Mouse (Mus musculus): ENCODE data around the gene Gnat3. TPM values are rescaled to one million over a fixed set of nuclear protein-coding genes. Genes with fewer than 3 reads are reported as not detected.
A peak's percentile ranks its signal among the peaks of the same experiment; 100 is the strongest.
"Not testable (repeated sequence)": the region's sequence is repeated elsewhere in the genome, so short reads cannot be mapped to it uniquely, and the experiment has no call there.

Gene Gnat3
- total RNA-seq (2021), result under 1 TPM in 1 of 2 experiments, not detected in 1; 0.16 TPM
- long read RNA-seq, experiment 1, result 0 reads
- long read RNA-seq, experiment 2, result 0 reads

DNA sequence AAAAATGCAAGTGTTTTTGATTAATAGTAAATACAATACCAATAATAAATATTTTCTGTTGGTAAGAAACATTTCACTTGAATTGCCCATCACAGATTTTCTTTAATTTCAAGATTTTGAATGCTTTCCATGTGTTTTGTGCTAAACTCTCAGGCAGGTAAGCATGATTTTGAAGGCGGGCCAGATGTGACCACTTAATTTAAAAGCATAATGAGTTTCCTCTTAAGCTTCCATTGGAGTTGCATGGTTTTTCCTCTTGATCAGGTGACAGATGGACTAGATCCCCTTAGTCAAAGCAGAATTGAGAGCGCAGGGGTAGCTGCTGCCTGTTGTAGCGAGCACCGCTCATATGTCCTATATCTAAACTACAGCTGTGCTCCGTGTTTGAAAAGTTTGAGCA, at the start of gene Gnat3:
Gene Gnat3 (plus strand): TSS at position 301 of the 400 bp plus-strand sequence.
- DNase-seq, result no peak

DNA sequence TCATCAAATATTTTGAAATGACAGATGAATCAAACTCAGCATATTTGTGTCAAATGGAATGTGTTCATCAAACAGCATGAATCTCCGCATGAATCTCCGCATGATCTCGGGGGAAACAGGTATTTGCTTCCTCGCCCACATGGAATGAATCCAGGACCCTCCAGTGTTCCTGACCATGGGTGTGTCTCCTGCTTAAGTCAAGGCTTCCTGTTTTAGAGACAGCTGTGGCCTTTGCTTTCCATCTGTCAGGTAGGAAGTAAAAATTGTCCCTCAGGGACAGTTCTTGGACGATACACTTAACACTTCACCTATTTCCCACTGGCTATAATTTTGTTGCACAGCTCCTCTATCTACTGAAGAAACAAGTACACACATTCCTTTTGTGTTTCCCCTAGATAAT, 43.4 kb upstream of the Gnat3 start:
- no peak for DNase-seq

DNA sequence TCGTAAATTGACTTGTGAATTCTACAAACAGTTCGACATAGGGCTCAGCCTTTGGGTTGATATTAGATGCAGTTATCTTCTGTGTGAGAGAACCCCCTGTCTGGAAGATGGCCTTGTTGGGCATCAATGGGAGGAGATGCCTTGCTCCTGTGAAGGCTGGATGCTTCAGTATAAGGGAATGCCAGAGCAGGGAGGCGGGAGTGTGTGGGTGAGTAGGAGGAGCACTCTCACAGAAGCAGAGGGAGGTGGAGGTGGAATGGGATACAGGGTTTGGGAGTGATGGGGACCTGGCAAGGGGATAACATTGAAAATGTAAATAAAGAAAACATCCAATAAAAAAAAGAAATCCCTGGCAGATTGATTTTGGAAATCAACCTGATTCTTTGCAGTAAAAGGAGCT, 38.7 kb upstream of the Gnat3 start:
- DNase-seq, result no peak

DNA sequence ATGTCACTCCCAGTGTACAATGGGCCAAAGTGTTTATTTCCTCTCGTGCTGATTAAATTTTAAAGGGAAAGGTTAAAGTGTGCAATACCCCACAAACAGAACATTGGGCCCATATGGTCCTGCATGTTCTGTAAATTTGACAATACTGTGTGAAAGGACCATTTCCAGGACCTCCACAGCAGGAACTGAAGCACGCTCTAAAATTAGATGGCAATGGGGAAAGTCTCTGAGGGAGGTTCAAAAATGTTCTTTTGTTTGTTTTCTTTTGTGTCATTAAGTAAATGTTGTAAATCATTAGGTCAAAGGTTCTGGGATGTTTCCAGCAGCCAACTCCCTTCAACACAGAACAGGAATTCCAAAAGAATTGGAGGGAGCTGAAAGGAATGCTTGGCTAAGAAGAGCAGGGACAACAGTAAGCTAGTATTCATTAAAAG, 38.2 kb upstream of the Gnat3 start:
- no peak for DNase-seq

DNA sequence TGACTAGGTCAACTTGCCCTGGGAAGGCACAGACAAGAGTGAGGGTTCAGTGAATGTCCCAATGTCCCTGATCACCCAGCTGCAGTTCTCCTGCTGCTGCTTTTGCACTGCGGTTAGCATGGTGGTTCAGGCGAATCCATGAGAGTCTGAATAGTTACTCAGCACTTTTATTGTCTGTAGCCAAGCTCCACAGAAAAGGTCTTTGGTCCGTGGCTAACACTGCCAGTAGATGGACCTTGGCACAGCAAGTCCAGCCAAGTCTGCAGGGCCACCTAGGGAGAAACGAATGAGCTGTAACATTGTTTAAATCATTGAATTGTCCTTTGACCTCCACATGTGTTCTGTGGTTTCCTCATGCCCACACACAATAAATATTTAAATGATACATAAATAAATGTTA, 33.9 kb upstream of the Gnat3 start:
- DNase-seq, result no peak

DNA sequence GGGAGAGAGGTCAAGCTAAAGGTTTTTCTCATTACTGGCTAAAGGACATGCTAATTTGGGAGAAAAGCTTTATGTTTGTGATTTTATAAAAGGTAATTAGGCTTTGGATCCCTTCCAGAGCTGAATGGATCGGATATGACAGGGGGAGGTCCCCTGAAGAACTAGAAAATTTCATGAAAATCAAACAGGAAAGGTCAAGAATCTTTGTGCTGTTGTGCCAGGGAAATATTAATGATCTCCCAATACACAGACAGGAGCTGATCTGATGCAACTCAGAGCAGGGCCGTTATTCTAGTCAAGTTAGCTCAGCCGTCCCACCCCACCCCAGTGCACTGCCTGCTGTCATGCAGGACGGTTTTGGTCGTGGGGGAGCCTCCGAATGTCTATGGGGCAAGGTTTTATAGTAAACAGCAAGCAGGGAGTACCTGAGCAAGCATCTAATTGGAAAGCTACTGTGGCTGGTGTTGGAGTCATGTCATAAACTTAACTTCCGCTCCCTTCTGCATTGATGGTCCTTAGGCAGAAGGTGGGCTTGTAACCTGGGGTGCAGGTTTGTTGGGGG, 33.3 kb upstream of the Gnat3 start:
- no peak for DNase-seq

DNA sequence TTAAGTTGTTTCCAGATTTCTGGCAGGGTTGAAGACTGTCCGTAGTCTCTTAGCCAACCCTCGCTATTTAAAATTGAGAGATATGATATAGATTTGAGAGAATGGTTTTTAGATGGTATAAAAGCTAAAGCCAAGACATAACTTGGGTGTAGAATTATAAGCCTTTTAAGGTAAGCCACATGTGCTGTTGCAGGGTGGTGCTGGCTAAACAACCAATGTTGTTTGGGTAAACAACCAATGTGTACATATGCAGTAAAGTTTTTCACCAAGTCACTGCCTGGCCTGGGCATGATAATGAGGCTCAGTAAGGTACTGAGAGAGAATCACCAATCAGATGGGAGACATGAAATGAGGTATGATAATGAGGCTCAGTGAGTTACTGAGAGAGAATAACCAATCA, 30.8 kb upstream of the Gnat3 start:
- DNase-seq, result not testable (repeated sequence)

DNA sequence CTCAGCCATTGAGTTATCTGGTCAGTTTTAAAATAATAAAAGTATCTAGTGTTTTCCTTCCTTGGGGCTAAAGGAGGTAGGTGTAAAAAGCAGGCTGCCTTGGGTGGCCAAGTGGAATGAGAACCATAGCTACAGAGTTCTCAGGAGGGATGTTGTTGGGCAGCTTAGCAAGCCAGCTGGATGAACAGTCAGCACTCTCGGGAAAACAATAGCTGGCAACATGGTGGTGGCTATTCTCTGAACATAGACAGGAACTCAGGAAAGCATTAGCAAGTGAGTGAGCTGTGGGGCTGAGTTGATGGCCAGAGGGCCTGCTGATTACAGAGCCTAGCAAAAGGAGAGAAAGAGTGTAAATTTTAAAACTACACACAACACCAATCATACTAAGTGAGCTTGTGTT, 27.8 kb upstream of the Gnat3 start:
- DNase-seq, result no peak

DNA sequence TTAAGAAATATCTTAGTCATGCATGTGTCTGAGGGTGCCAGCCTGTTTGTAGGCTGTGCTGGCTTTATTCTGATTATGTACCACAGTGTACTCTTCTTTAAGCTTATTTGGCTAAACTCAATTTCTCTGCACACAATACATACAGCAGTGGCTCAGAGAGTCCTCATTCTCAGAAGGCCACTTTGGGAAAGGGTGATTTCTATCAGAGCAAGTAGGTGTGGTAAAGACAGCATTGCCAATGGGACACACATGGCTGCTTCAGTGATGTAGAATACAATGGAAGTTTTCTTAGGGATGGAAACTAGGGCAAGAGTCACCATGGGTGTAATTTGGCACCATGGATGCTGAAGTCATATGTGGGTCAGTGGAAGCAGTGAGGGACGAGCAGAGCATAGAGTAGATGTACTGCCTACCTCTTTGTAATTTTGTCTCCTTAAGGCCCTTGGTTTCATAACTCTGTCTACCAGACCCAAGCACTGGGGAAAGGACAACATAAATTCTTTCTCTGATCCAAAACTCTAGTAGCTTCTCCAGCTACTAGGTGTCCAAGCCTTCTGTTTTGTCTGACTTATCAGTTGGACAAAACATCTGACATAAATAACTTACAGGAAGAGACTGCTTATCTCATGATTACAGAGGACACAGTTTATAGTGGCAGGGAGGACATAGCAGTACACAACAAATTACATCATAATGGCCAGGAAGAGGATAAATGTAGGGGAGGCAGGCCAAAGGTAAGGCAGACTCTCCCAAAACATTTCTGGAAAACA, 24.0 kb upstream of the Gnat3 start:
- DNase-seq, result no peak

DNA sequence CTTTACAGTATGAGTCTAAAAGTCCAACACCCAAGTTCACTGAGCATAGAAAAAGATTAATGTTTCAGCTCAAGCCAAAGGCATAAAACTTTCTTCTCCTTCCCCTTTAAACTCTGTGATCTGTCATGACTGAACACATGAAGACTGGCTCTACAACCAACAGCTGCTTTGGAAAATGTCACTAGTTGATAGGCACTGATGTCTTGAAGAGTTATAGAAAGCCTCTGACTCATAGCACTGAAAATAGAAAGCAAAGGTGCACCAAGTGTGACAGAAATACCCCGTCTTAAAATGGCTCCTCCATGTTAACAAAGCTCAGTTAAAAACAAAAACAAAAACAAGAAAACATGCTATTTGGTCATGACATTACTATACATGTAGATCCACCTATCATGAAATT, 5.9 kb upstream of the Gnat3 start:
- DNase-seq, result no peak

DNA sequence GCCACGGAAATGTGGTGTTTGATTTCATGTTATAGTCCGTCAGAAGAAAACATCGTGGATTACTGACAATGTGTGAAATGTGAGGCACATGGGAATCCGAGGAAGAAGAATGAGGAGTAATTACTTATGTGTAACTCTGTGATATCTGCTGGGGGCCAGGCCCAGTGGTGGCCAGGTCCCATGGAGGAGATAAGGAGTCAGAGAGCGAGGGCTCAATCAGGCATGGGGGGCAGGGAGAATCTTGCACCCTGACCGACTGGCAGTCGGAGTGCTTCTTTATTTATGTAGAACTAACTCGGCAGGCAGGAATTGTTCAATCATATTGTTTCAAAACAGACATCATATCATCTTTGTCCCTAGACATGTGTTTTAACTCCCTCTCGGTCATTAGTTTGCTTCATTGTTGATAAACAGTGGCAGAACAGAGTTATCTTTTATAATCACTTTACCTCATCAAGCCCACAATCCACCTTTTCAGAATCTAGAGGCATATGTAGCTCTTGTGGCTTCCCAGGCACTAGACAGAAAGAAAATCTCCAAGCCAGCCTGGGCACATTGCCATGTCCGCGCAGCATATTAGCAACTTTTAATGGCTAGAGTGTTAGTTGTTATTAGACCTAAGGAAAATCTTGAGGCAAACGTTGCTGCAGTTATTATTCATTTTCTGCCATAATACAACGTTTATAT, 7.5 kb downstream of the Gnat3 start:
- DNase-seq, result no peak

DNA sequence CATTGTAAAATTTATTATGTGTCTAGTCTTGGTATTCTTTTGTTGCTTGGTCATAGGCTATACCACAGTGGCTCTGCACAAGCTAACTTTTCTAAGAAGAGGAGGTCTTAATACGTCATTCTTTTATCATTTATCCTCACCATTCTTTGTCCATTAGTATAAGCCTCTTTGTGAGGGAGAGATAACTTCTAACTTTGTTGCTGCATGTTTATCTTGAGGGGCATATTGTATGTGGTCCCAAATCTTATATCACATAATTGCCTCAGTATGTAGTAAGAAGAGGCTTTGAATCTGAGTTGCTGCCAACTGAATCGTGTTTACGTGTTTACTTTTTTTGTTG, 8.0 kb downstream of the Gnat3 start:
- DNase-seq, result no peak

DNA sequence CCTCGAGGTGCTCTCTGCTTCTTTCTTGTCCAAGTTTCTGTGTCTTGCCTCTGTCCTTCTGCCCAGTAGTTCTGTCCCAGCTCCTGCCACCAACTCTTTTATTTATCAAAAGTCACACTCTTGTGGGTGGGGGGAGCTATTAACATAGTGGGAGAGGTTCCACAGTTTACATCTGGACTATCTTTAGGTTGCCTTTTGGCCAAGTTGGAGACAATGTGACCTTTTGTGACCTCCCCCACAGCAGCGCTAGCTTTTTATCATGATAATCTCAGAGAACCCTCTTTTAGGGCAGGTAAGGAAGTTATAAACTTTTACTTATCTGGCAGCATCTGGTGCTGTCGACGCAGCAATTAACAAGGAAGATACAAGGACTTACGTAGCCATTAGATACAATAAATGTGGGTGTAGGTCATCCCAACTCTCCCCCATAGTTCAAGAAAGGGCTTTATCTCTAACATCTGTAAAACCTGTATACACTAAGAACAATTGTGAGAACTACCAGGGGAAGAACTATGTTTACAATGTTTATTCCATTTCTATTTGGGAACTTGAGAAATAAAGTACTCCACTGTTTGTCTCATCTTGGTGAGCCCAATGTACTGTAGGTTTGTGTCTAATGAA, 18.3 kb downstream of the Gnat3 start:
- DNase-seq, result no peak

DNA sequence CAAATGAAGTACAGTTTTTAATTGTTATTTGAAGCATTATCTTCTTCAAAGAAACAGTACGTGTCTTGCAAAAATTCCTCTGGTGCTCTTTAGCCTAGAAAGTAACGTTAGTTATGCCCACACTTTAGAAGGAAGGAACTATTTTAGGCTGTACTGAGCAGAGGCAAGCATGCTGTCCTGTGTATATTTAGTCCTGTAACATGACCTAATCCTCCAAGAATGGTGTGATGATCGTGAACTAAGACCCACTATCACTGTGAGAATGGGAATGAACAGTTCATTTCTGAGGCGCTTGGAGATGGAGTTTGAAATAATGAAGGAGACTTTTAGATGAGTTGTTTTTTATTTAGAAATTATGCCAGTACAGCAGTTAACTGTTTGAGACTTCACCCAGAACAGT, 20.4 kb downstream of the Gnat3 start:
- no peak for DNase-seq

DNA sequence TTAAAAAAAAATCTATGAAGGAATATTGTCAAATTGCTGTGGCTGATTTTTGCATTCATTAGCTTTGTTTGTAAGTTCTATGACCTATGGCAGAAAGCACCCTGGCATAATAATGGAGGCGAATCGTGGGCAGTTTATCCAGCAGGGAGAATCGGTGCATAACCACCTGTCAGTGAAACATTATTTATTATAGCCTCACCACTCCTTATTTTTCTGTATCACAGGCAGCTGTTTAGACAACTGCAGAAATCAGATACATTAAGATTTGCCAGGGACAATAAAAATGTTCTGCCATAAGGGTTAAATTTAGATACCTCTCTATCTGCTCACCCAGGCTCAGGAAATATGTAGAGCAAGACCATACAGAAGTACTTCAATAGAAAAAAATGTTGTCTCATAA, 22.2 kb downstream of the Gnat3 start:
- DNase-seq, result no peak

DNA sequence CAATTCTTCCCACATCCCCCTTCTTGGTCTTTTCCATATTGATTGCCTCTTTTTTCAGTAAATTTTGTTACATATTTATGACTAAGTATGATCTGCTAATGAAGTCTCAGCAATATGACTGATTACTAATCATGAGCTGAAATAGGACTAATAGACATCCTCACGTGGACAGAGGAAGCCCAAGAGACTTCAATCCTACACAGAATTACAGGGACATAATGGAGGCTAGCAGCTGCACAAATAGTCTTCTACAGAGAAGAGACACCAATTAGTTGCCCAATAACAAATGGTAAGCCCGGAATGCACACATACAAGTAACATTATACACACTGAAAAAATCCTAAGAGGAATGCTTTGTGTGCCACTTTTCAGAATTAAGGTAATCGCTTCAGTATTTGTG, 24.3 kb downstream of the Gnat3 start:
- DNase-seq, result no peak

DNA sequence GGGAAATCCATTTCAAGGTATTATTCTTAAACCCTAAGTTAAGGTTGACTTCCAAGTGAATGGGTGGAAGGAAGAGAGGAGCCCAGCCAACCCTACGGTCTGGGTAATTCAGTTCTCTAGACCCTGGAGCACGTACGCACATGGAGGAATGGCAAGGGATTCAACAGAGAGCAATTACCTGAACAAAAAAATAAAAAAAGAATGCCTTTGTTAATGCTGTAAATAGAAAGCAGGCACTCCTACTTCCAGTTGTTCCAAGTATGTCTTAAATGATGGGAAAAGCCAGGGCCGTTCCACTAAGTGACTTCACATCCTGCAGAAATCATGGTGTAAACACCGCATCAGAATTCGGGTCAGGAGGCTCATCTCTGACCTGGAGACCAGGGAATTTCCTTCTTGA, 28.3 kb downstream of the Gnat3 start:
- DNase-seq, result no peak

DNA sequence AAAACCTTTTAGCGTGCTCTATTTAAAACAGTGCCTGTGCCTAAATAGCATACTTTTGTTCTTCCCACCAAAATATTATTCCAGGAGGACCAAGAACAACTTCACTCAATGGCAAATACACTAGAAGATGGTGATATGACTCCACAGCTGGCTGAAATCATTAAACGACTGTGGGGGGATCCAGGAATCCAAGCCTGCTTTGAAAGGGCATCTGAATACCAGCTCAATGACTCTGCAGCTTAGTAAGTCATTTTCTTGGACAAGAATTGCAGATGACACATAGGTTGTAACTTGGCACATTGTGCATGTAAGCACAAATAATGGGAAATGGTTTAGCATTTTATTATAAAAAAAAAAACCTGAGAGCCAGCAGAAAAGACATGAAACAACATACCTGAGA, 37.2 kb downstream of the Gnat3 start:
- no peak for DNase-seq

DNA sequence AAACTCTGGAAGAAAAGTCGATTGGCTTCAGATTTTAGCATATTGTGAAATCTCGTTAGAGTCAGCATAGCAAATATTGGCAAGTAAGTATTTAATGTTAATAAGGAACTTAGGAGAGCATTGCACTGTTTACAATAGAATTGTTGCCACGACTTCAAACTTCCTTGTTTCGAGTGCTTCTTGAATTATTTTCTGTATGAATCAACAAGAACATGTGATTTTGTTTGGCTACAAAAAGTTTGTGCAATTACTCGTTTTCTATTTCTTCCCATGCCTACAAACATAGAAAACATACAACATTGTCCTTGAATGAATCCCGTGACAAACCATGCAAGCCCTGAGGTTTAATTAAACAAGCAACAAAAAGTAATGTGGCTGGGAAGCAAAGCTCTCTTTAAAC, 37.8 kb downstream of the Gnat3 start:
- DNase-seq, result no peak

DNA sequence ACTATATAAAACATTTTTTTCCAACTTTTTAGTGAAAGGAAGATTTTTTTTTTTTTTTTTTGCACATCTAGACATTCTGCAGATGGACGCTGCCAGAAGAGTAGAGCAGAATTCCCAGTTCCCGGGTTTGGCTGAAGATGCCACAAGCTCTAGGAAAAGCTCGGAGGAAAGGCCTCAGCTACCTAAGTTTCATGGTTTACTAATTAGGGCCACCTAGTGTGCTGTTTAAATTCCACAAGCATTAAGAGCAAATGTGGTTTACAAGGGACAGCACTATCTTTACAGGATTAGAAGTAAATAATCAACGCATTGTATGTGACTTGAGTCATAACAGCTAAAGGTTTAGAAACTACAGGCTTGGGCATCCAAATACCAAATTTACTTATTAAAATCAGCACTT, 39.3 kb downstream of the Gnat3 start:
- DNase-seq, result no peak

DNA sequence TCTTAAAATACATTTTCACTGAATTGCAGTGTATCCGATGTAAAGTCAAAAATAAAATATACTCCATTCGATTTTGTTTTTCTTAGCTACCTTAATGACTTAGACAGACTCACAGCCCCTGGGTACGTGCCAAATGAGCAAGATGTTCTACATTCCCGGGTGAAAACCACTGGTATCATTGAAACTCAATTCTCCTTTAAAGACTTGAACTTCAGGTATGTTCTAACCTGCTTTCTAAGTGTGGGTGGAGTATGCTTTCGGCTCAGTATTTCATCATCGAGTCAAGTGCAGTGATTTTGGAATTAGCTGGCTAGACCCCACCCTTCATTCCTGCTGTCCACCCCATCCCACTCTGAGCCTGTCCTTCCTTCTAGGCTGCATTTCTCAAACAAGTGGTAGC, 41.3 kb downstream of the Gnat3 start:
- peak; percentile 16 for DNase-seq

DNA sequence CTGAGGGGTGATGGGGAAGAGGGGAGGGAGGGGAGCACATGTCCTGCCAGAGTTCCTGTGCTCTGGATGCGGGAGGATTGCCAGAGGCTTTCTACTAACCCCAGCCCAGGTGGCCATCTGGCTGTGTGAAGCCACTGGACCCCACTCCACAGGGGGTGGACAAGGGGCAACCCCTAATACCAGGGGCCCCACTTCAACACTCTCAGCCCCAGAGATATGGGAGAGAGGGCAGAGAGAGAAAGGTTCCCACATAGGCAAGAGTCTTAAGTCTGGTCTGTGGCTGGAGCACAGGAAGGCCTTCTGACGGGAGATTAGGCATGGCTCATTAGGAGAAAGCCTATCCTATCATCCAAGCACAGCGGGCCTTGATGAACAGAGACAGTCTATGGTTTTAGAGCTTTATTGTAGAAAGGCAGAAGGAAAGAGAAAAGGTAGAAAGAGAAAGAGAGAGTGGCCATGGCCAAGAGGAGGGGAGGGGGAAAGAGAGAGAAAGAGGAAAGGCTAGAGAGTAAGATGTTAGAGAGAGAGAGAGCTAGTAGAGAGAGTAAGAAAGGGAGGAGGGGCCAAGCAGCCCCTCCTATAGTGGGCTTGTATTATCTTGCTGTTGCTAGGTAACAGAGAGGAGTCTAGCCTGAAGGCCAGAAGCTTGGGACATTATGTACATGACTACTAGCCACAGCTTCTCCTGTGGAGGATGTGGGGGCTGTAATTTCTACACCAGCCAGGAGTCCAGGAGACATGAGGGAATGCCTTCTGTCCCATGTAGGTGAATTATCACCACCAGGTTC, 42.7 kb downstream of the Gnat3 start:
- DNase-seq, result no peak

DNA sequence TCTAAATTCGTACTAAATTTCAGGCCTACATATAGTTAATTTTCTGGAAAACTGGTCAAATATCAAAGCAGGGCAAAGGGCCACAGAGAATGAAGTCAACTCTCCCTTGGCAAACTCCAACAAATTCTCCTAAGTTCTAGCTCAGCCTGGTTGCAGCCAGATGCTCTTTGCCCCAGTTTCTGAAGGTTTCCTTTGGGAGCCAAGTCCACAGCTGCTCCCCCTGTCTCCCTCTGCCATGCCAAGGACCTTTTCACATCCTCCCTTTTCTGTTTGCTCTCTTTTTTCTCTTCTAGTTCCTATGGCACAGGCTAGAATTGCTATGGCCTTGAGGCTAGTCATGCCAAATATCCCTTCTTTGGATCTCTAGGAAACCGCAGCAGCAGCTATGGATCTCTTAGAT, 43.8 kb downstream of the Gnat3 start:
- DNase-seq, result peak; percentile 30

Measured in gastrocnemius, postnatal 10 days (tissue).